Mouse (Mus musculus): ENCODE data around the gene Fank1. TPM values are rescaled to one million over a fixed set of nuclear protein-coding genes. Genes with fewer than 3 reads are reported as not detected.

The Fank1 gene
- polyA plus RNA-seq, 1 experiment from 2014 or later: 2.2 TPM

DNA sequence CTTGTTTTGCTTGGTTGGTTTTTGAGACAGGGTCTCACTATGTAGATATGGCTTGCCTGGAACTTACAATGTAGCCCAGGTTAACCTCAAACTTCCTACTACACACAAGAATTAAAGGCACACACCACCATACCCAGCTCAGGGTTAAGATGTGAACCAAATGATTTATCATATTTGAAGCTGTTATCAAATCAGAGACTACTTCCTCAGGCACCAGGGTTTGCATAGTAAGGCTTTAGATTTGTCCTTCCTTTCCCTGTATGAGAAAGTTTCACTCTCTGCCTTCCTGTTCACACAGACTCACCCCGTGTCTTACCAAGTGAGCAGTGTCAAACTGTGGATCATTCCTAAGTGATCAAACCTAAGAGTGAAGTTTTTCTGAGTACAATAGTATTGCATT, 32.5 kb upstream of the Fank1 start:
- no peaks in the 10 kb centered on the region for H3K9me3 ChIP-seq (ENCODE audit: control insufficient read depth, low read length)
- no peak for DNase-seq (ENCODE audit: low spot score)
- no peaks in the 10 kb centered on the region for H3K4me1 ChIP-seq (replicated peaks; ENCODE audit: control insufficient read depth, insufficient read depth, low read length)
- 91% methylated on average over 1 of the region's 1 CpGs for WGBS
- H3K4me2 ChIP-seq (replicated peaks; ENCODE audit: low read depth, low read length): no peak overlapping the region
- H3K4me3 ChIP-seq (ENCODE audit: low read depth, low read length): no peak overlapping the region
- H3K27ac ChIP-seq (ENCODE audit: low read depth, low read length): no peak overlapping the region
- H3K9ac ChIP-seq (ENCODE audit: low read depth, low read length): no peak overlapping the region
- no peak for ATAC-seq (ENCODE audit: low FRiP score)
- 0 out of 2 replicates have a peak, but pooled peaks cover 4% of the 10 kb centered on the region for H3K36me3 ChIP-seq (ENCODE audit: control insufficient read depth, insufficient read depth, low read length)
- H3K27me3 ChIP-seq (ENCODE audit: control insufficient read depth, insufficient read depth, low read length): no peaks in the 10 kb centered on the region

- 78% methylated on average over 4 of the region's 4 CpGs for WGBS
- Histone ChIP-seq H3K27ac (ENCODE audit: low read depth, low read length) (no peak overlapping the region), H3K9ac (ENCODE audit: low read depth, low read length) (no peak overlapping the region), H3K36me3 (ENCODE audit: control insufficient read depth, insufficient read depth, low read length) (0 out of 2 replicates have a peak, but pooled peaks cover 4% of the 10 kb centered on the region), H3K4me3 (ENCODE audit: low read depth, low read length) (no peak overlapping the region), H3K4me1 (replicated peaks; ENCODE audit: control insufficient read depth, insufficient read depth, low read length) (no peaks in the 10 kb centered on the region), H3K9me3 (ENCODE audit: control insufficient read depth, low read length) (no peaks in the 10 kb centered on the region), H3K4me2 (replicated peaks; ENCODE audit: low read depth, low read length) (no peak overlapping the region), H3K27me3 (ENCODE audit: control insufficient read depth, insufficient read depth, low read length) (no peaks in the 10 kb centered on the region)
- no peak for ATAC-seq (ENCODE audit: low FRiP score)
- no peak for DNase-seq (ENCODE audit: low spot score)
Observed at GRCm38 (mm10) chr7:133744701-133745100, 32.0 kb upstream of the Fank1 start.

DNA sequence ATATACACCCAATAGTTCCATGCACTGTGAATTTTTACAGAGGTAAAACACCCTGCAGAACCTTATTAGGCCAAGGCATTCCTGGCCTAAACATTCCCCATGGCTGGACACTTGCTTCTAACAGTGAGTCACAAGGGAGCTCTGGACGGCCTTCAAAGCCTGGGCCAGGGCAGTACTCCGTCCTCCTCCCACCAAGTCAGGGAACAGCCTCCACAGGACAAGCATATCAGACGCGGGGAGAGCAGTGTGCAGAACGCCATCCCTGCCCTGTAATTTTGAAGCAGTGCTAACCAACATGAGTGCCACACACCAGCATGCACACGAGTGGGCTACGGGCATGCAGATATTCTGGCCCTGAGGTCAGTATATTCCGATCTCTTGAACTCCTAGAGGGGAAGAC, 29.3 kb upstream of the Fank1 start:
- ATAC-seq (ENCODE audit: low FRiP score) (no peak), DNase-seq (ENCODE audit: low spot score) (no peak)
- Histone ChIP-seq H3K9ac (ENCODE audit: low read depth, low read length) (no peak overlapping the region), H3K9me3 (ENCODE audit: control insufficient read depth, low read length) (no peaks in the 10 kb centered on the region), H3K36me3 (ENCODE audit: control insufficient read depth, insufficient read depth, low read length) (0 out of 2 replicates have a peak, but pooled peaks cover 2% of the 10 kb centered on the region), H3K4me1 (replicated peaks; ENCODE audit: control insufficient read depth, insufficient read depth, low read length) (no peaks in the 10 kb centered on the region), H3K27me3 (ENCODE audit: control insufficient read depth, insufficient read depth, low read length) (no peaks in the 10 kb centered on the region), H3K27ac (ENCODE audit: low read depth, low read length) (no peak overlapping the region), H3K4me3 (ENCODE audit: low read depth, low read length) (no peak overlapping the region), H3K4me2 (replicated peaks; ENCODE audit: low read depth, low read length) (no peak overlapping the region)
- 91% methylated on average over 8 of the region's 8 CpGs for WGBS

DNA sequence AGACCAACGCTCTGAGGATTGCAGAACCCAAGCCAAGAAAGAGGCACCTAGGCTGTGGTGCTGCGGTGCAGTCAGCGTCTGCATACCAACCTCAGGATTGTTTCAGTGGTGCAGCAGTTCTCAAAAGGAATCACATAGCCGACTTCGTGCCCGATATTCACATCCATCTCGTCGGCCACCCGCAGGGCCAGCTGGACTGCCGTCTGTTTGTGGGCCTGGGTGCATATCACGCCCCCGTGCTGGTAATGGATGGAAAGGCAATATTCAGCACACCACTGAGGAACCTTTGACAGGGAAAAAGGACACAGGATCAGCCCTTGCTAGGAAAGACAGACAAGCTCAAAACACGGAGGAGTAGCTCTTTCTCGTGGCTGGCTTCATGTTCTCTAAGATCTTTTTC, 27.9 kb upstream of the Fank1 start:
- DNase-seq (ENCODE audit: low spot score) (no peak), ATAC-seq (ENCODE audit: low FRiP score) (no peak)
- no peaks in the 10 kb centered on the region for H3K9me3 ChIP-seq (ENCODE audit: control insufficient read depth, low read length)
- no peaks in the 10 kb centered on the region for H3K27me3 ChIP-seq (ENCODE audit: control insufficient read depth, insufficient read depth, low read length)
- H3K9ac ChIP-seq (ENCODE audit: low read depth, low read length): no peak overlapping the region
- H3K36me3 ChIP-seq (ENCODE audit: control insufficient read depth, insufficient read depth, low read length): 0 out of 2 replicates have a peak, but pooled peaks cover 2% of the 10 kb centered on the region
- WGBS: 85% methylated on average over 14 of the region's 14 CpGs
- no peaks in the 10 kb centered on the region for H3K4me1 ChIP-seq (replicated peaks; ENCODE audit: control insufficient read depth, insufficient read depth, low read length)
- no peak overlapping the region for H3K27ac ChIP-seq (ENCODE audit: low read depth, low read length)
- no peak overlapping the region for H3K4me3 ChIP-seq (ENCODE audit: low read depth, low read length)
- no peak overlapping the region for H3K4me2 ChIP-seq (replicated peaks; ENCODE audit: low read depth, low read length)

DNA sequence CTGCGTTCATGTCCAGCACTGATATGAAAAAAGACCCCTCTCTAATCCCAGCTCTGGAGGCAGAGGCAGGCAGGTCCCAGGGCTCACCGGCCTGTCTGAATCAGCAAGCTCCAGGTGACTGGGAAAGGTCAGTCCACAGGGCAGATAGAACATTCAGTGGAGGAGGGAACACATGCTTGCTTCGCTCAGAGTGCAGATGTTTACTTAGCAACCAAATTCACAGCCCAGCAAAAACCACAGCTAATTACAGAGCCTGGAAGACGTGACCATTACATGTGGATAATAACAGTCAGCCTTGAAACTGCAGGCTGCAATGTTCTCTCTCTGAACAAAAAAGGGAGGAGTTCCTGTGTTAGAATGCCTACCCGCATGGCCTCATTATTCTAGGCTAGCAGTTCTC, 26.0 kb upstream of the Fank1 start:
- no peaks in the 10 kb centered on the region for H3K27me3 ChIP-seq (ENCODE audit: control insufficient read depth, insufficient read depth, low read length)
- H3K9ac ChIP-seq (ENCODE audit: low read depth, low read length): no peak overlapping the region
- H3K9me3 ChIP-seq (ENCODE audit: control insufficient read depth, low read length): no peaks in the 10 kb centered on the region
- 73% methylated on average over 5 of the region's 5 CpGs for WGBS
- DNase-seq (ENCODE audit: low spot score) (no peak), ATAC-seq (ENCODE audit: low FRiP score) (no peak)
- no peak overlapping the region for H3K4me3 ChIP-seq (ENCODE audit: low read depth, low read length)
- H3K36me3 ChIP-seq (ENCODE audit: control insufficient read depth, insufficient read depth, low read length): 0 out of 2 replicates have a peak, but pooled peaks cover 2% of the 10 kb centered on the region
- H3K4me2 ChIP-seq (replicated peaks; ENCODE audit: low read depth, low read length): no peak overlapping the region
- no peak overlapping the region for H3K27ac ChIP-seq (ENCODE audit: low read depth, low read length)
- H3K4me1 ChIP-seq (replicated peaks; ENCODE audit: control insufficient read depth, insufficient read depth, low read length): no peaks in the 10 kb centered on the region

DNA sequence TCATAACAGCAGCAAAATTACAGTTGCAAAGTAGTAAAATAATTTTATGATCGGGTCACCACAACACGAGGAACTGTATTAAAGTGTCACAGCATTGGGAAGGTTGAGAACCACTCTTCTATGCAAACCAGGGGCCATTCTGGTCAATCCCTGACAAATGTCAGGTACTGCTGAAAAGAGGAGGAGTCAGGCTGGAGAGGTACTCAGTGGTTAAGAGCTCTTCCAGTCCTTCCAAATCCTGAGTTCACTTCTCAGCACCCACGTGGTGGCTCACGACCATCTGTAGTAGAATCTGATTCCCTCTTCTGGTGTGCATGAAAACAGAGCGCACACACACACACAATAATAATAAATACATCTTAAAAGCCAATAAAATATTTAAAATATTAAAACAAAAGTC, 25.5 kb upstream of the Fank1 start:
- Histone ChIP-seq H3K4me3 (ENCODE audit: low read depth, low read length) (no peak overlapping the region), H3K9me3 (ENCODE audit: control insufficient read depth, low read length) (no peaks in the 10 kb centered on the region), H3K9ac (ENCODE audit: low read depth, low read length) (no peak overlapping the region), H3K27ac (ENCODE audit: low read depth, low read length) (no peak overlapping the region), H3K27me3 (ENCODE audit: control insufficient read depth, insufficient read depth, low read length) (no peaks in the 10 kb centered on the region), H3K4me2 (replicated peaks; ENCODE audit: low read depth, low read length) (no peak overlapping the region), H3K4me1 (replicated peaks; ENCODE audit: control insufficient read depth, insufficient read depth, low read length) (no peaks in the 10 kb centered on the region), H3K36me3 (ENCODE audit: control insufficient read depth, insufficient read depth, low read length) (0 out of 2 replicates have a peak, but pooled peaks cover 2% of the 10 kb centered on the region)
- 96% methylated on average over 5 of the region's 5 CpGs for WGBS
- DNase-seq (ENCODE audit: low spot score): no peak
- ATAC-seq (ENCODE audit: low FRiP score): no peak

GRCm38 (mm10) chr7:133757961-133758455, 18.7 kb upstream of the Fank1 start:
- no peak overlapping the region for H3K4me3 ChIP-seq (ENCODE audit: low read depth, low read length)
- no peak overlapping the region for H3K9ac ChIP-seq (ENCODE audit: low read depth, low read length)
- ATAC-seq (ENCODE audit: low FRiP score) (no peak), DNase-seq (ENCODE audit: low spot score) (no peak)
- H3K27me3 ChIP-seq (ENCODE audit: control insufficient read depth, insufficient read depth, low read length): no peaks in the 10 kb centered on the region
- H3K9me3 ChIP-seq (ENCODE audit: control insufficient read depth, low read length): no peaks in the 10 kb centered on the region
- H3K36me3 ChIP-seq (ENCODE audit: control insufficient read depth, insufficient read depth, low read length): no peaks in the 10 kb centered on the region
- peaks cover 3% of the 10 kb centered on the region for H3K4me1 ChIP-seq (replicated peaks; ENCODE audit: control insufficient read depth, insufficient read depth, low read length)
- 49% methylated on average over 5 of the region's 5 CpGs for WGBS
- 0 out of 2 replicates have a peak overlapping the region, but pooled peaks have one; percentile 17 for H3K27ac ChIP-seq (ENCODE audit: low read depth, low read length)
- peak overlapping the region; percentile 4 for H3K4me2 ChIP-seq (replicated peaks; ENCODE audit: low read depth, low read length)

DNA sequence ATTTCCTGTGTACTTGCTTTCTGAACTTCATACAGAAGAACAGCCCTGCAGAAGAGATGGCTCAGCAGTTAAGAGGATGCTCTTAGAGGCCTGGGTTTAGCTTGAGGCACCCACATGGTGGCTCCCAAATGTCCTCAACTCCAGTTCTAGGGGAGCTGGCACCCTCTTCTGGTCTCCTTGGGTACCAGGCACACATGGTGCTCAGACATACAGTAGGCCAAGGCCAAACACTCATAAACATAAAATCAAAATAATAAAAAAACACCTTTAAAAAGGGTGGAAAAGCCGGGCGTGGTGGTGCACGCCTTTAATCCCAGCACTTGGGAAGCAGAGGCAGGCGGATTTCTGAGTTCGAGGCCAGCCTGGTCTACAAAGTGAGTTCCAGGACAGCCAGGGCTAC, 17.9 kb upstream of the Fank1 start:
- Histone ChIP-seq H3K27ac (ENCODE audit: low read depth, low read length) (0 out of 2 replicates have a peak overlapping the region, but pooled peaks have one; percentile 17), H3K27me3 (ENCODE audit: control insufficient read depth, insufficient read depth, low read length) (no peaks in the 10 kb centered on the region), H3K36me3 (ENCODE audit: control insufficient read depth, insufficient read depth, low read length) (no peaks in the 10 kb centered on the region), H3K4me2 (replicated peaks; ENCODE audit: low read depth, low read length) (no peak overlapping the region), H3K9me3 (ENCODE audit: control insufficient read depth, low read length) (no peaks in the 10 kb centered on the region), H3K4me3 (ENCODE audit: low read depth, low read length) (no peak overlapping the region), H3K9ac (ENCODE audit: low read depth, low read length) (no peak overlapping the region), H3K4me1 (replicated peaks; ENCODE audit: control insufficient read depth, insufficient read depth, low read length) (peaks cover 3% of the 10 kb centered on the region)
- DNase-seq (ENCODE audit: low spot score) (no peak), ATAC-seq (ENCODE audit: low FRiP score) (no peak)
- WGBS: 88% methylated on average over 5 of the region's 5 CpGs

- H3K9ac ChIP-seq (ENCODE audit: low read depth, low read length): peak overlapping the region; percentile 56
- WGBS: 1% methylated on average over 27 of the region's 27 CpGs
- DNase-seq (ENCODE audit: low spot score): peak; percentile 82
- H3K4me3 ChIP-seq (ENCODE audit: low read depth, low read length): peak overlapping the region; percentile 26
- no peaks in the 10 kb centered on the region for H3K9me3 ChIP-seq (ENCODE audit: control insufficient read depth, low read length)
- H3K27me3 ChIP-seq (ENCODE audit: control insufficient read depth, insufficient read depth, low read length): no peaks in the 10 kb centered on the region
- peaks cover 3% of the 10 kb centered on the region for H3K4me1 ChIP-seq (replicated peaks; ENCODE audit: control insufficient read depth, insufficient read depth, low read length)
- ATAC-seq (ENCODE audit: low FRiP score): peak; percentile 95
- H3K4me2 ChIP-seq (replicated peaks; ENCODE audit: low read depth, low read length): peak overlapping the region; percentile 53
- no peaks in the 10 kb centered on the region for H3K36me3 ChIP-seq (ENCODE audit: control insufficient read depth, insufficient read depth, low read length)
- H3K27ac ChIP-seq (ENCODE audit: low read depth, low read length): peak overlapping the region; percentile 84
Observed at GRCm38 (mm10) chr7:133759611-133760353, 16.9 kb upstream of the Fank1 start.
